ENCODE assay signal across 21 mouse cellular contexts in genomic region chr12:16042362-16042761, GRCm38 (mm10).
A peak's percentile ranks its signal among the peaks of the same experiment; 100 is the strongest.
DNase-seq lines count a peak whose midpoint lies in the region.
"Had no signal": no experiment of that assay in that cellular context is flagged by ENCODE, and none has a peak within 500 bp of the region (broad histone marks: within the 10 kb centered on the region; RNA-seq: fewer than 3 reads in every experiment).

No protein-coding gene starts in this region.

- H3K27me3 ChIP-seq in limb, embryonic 10.5 days (ENCODE audit: low read depth, poor library complexity, severe bottlenecking): no peaks in the 10 kb centered on the region
- H3K27me3 ChIP-seq: embryonic facial prominence, embryonic 15.5 days; forebrain, embryonic 12.5 days; hindbrain, embryonic 13.5 days; lung, embryonic 15.5 days; stomach, embryonic 15.5 days had no signal

- peak; percentile 81 for DNase-seq in heart, adult 11 months
- DNase-seq in heart, postnatal 25 days (ENCODE audit: low spot score): no peak
- peak; percentile 53 for DNase-seq in 3T3-L1 (ENCODE audit: low read depth, low spot score)
- peak; percentile 79 for DNase-seq in NIH3T3 (ENCODE audit: low read depth)
- DNase-seq in fibroblast of lung, adult 2 months (ENCODE audit: low read depth): peak; percentile 51
- DNase-seq in thymus, postnatal 0 days (ENCODE audit: low spot score): no peak
- DNase-seq in limb, embryonic 10.5 days (ENCODE audit: low spot score): no peak
- no peak for DNase-seq in embryo, embryonic 11 days
- DNase-seq: cerebellum, adult 9-10 months; gastrocnemius, postnatal 14 days; heart, postnatal 14 days; kidney, adult 2 months; kidney, postnatal 10 days; layer of hippocampus, postnatal 36 days; right cerebral cortex, postnatal 25 days had no signal

- intact Hi-C loops in heart, postnatal 25 days (cut with DNase I): no loop called here

- no peak overlapping the region for H3K27ac ChIP-seq in limb, embryonic 10.5 days
- H3K27ac ChIP-seq: embryonic facial prominence, embryonic 15.5 days; forebrain, embryonic 12.5 days; hindbrain, embryonic 13.5 days; layer of hippocampus, adult 2 months; lung, embryonic 15.5 days; stomach, embryonic 15.5 days had no signal

- H3K4me3 ChIP-seq in limb, embryonic 10.5 days: no peak overlapping the region
- H3K4me3 ChIP-seq: embryonic facial prominence, embryonic 15.5 days; forebrain, embryonic 12.5 days; hindbrain, embryonic 13.5 days; layer of hippocampus, adult 2 months; lung, embryonic 15.5 days; stomach, embryonic 15.5 days had no signal

- H3K4me1 ChIP-seq in limb, embryonic 10.5 days: no peaks in the 10 kb centered on the region
- H3K4me1 ChIP-seq: lung, embryonic 15.5 days; stomach, embryonic 15.5 days had no signal

- no peaks in the 10 kb centered on the region for H3K9me3 ChIP-seq in limb, embryonic 10.5 days (replicated peaks)
- H3K9me3 ChIP-seq: embryonic facial prominence, embryonic 15.5 days; forebrain, embryonic 12.5 days; hindbrain, embryonic 13.5 days; lung, embryonic 15.5 days; stomach, embryonic 15.5 days had no signal

- WGBS in limb, embryonic 10.5 days: 93% methylated on average over 1 of the region's 1 CpGs

- H3K36me3 ChIP-seq in limb, embryonic 10.5 days: no peaks in the 10 kb centered on the region
- H3K36me3 ChIP-seq: embryonic facial prominence, embryonic 15.5 days; forebrain, embryonic 12.5 days; hindbrain, embryonic 13.5 days; lung, embryonic 15.5 days; stomach, embryonic 15.5 days had no signal

Comparison
In these comparisons a context has a peak if more than half of its experiments do, and no peak if none do; other contexts are left out.
1. DNase-seq: peak in heart, adult 11 months (single experiment), 3T3-L1 (single experiment), NIH3T3 (single experiment) and fibroblast of lung, adult 2 months (single experiment); none in heart, postnatal 25 days (single experiment), thymus, postnatal 0 days (single experiment), limb, embryonic 10.5 days (single experiment) and embryo, embryonic 11 days (single experiment).